Comparison of ENCODE assay signal across 8 mouse cellular contexts in genomic region chr5:125203099-125203498, GRCm38 (mm10). TPM values are rescaled to one million over a fixed set of nuclear protein-coding genes. Genes with fewer than 3 reads are reported as not detected.
A peak's percentile ranks its signal among the peaks of the same experiment; 100 is the strongest.
DNase-seq lines count a peak whose midpoint lies in the region; ATAC-seq lines count a peak whose summit lies in the region.

No protein-coding gene starts in this region.

- no peaks in the 10 kb centered on the region for H3K36me3 ChIP-seq in forebrain, embryonic 13.5 days (ENCODE audit: poor library complexity, severe bottlenecking)
- H3K36me3 ChIP-seq in neural tube, embryonic 14.5 days (ENCODE audit: control insufficient read depth, insufficient read depth, low read length) = no peaks in the 10 kb centered on the region

- H3K9me3 ChIP-seq in forebrain, embryonic 13.5 days (replicated peaks) = 0 out of 2 replicates have a peak, but pooled peaks cover 4% of the 10 kb centered on the region
- no peaks in the 10 kb centered on the region for H3K9me3 ChIP-seq in neural tube, embryonic 14.5 days (ENCODE audit: control insufficient read depth, low read length)

- 6% methylated on average over 7 of the region's 7 CpGs for WGBS in forebrain, embryonic 13.5 days
- WGBS in neural tube, embryonic 14.5 days = 8% methylated on average over 7 of the region's 7 CpGs

- peaks cover 32% of the 10 kb centered on the region for H3K4me1 ChIP-seq in forebrain, embryonic 13.5 days
- H3K4me1 ChIP-seq in neural tube, embryonic 14.5 days (ENCODE audit: control insufficient read depth, insufficient read depth, low read length) = peaks cover 16% of the 10 kb centered on the region

- no peaks in the 10 kb centered on the region for H3K27me3 ChIP-seq in forebrain, embryonic 13.5 days
- no peaks in the 10 kb centered on the region for H3K27me3 ChIP-seq in neural tube, embryonic 14.5 days (ENCODE audit: control insufficient read depth, insufficient read depth, low read length)

- peak overlapping the region; percentile 36 for H3K4me2 ChIP-seq in forebrain, embryonic 13.5 days
- no peak overlapping the region for H3K4me2 ChIP-seq in neural tube, embryonic 14.5 days (ENCODE audit: low read depth, low read length)

- DNase-seq in 3134 (ENCODE audit: extremely low read depth, insufficient read length, low spot score) = peak; percentile 62
- DNase-seq in adrenal gland, adult 18-20 months (ENCODE audit: low spot score in 2 of 2) = peak; percentile 55 to 65
- peak; percentile 88 to 90 for DNase-seq in heart, postnatal 10 days
- DNase-seq in left cerebral cortex, adult 11 months (ENCODE audit: low spot score) = peak; percentile 72
- no peak for DNase-seq in embryo, embryonic 10 days (ENCODE audit: low spot score)
- no peak for DNase-seq in thymus, postnatal 0 days (ENCODE audit: low spot score)

- intact Hi-C loops in heart, postnatal 10 days (cut with DNase I) = loop anchor here (2.0 to 5.0 kb wide), 2 partner anchors 24 to 64 kb away; partner anchors contain the start of gene Ncor2

- peak overlapping the region; percentile 37; the same call in 1 of the 2 replicates for H3K9ac ChIP-seq in forebrain, embryonic 13.5 days
- peak overlapping the region; percentile 12; the same call in 1 of the 2 replicates for H3K9ac ChIP-seq in neural tube, embryonic 14.5 days (replicated peaks; ENCODE audit: low read depth, low read length)

- peak; percentile 92 for ATAC-seq in forebrain, embryonic 13.5 days
- ATAC-seq in neural tube, embryonic 14.5 days (ENCODE audit: low read depth) = peak; percentile 87

- H3K4me3 ChIP-seq in forebrain, embryonic 13.5 days = no peak overlapping the region
- H3K4me3 ChIP-seq in neural tube, embryonic 14.5 days (ENCODE audit: low read depth, low read length) = no peak overlapping the region

- peak overlapping the region; percentile 75 for H3K27ac ChIP-seq in forebrain, embryonic 13.5 days
- H3K27ac ChIP-seq in neural tube, embryonic 14.5 days (ENCODE audit: low read depth, low read length) = peak overlapping the region; percentile 71

RNA-seq across cellular contexts. Expression of gene Ncor2, which starts 24.1 kb away (rescaled TPM):
- 100 to 1,000 TPM; 195 to 242 TPM for total RNA-seq in adrenal gland, adult 18-20 months (2021)
- polyA plus RNA-seq in forebrain, embryonic 13.5 days (2015; fragmentation: Nextera tagmentation; extraction: Ambion mirVana) = 25.6 and 27.3 TPM in 2 replicates
- 100 to 1,000 TPM; 112 to 125 TPM for total RNA-seq in heart, postnatal 10 days (2021)
- 29.1 and 32.8 TPM in 2 replicates for polyA plus RNA-seq in neural tube, embryonic 14.5 days (2014; fragmentation: Nextera tagmentation; extraction: Ambion mirVana)
- 14.3 and 19.8 TPM in 2 replicates for polyA plus RNA-seq in thymus, postnatal 0 days (2015; fragmentation: Nextera tagmentation; extraction: Ambion mirVana)

Comparison
In these comparisons a context has a peak if more than half of its experiments do, and no peak if none do; other contexts are left out.
1. DNase-seq: peak in 3134 (single experiment), adrenal gland, adult 18-20 months (2 of 2), heart, postnatal 10 days (2 of 2) and left cerebral cortex, adult 11 months (single experiment); none in embryo, embryonic 10 days (single experiment) and thymus, postnatal 0 days (single experiment).